Mouse (Mus musculus): ENCODE measurements around the gene Ncoa4. TPM values are rescaled to one million over a fixed set of nuclear protein-coding genes. Genes with fewer than 3 reads are reported as not detected.

Gene Ncoa4
- polyA plus RNA-seq, 1 experiment from 2014 or later: 289 TPM

DNA sequence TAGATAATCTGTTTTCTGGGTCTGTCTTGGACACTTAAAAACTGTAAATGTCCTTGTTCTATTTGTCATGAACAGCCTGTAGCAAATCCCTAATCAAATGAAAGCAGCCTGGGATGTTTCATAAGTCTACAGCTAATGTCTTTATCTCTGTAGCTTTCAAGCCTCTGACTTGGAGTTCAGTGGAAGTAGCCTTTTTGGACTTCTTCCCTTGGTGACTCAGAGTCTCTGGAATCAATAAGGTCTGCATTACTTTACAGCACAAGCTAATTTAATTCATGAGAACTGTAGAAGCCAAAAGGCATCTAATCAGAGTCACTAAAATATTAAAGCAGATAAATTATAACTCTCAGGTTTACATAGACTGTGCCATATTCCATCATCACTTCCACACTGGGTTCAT is 66.9 kb downstream of the Ncoa4 start:
- H3K36me3 ChIP-seq: peaks cover 14% of the 10 kb centered on the region
- H3K27me3 ChIP-seq (replicated peaks): no peaks in the 10 kb centered on the region
- no peaks in the 10 kb centered on the region for H3K4me1 ChIP-seq
- H3K27ac ChIP-seq: no peak overlapping the region
- no peak overlapping the region for H3K4me3 ChIP-seq
- no peak overlapping the region for H3K9ac ChIP-seq
- no peaks in the 10 kb centered on the region for H3K9me3 ChIP-seq (replicated peaks)
- no peak overlapping the region for H3K4me2 ChIP-seq
- ATAC-seq: no peak

DNA sequence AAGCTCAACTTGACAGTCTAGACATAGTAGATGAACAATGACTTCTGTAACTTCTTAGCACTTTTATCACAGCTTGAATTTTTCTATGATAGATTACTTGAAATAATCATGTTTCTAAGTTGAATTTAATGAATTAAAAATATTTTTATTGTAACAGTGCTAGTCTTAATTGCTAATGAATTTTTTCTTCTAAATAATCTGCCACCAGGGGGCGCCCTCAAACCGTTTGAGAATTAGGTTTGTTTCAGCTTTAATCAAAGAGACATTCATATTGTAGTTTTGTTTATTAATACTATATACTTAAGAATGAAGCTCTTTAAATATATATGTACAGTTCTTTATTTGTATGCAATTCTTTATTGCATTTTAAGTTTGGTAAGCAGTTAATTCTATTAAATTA is 69.3 kb downstream of the Ncoa4 start:
- H3K9ac ChIP-seq: no peak overlapping the region
- H3K4me3 ChIP-seq: no peak overlapping the region
- ATAC-seq: no peak
- 0% methylated on average over 2 of the region's 2 CpGs for WGBS (ENCODE audit: insufficient replicate concordance)
- H3K27ac ChIP-seq: no peak overlapping the region
- no peak overlapping the region for H3K4me2 ChIP-seq
- H3K4me1 ChIP-seq: no peaks in the 10 kb centered on the region
- H3K9me3 ChIP-seq (replicated peaks): no peaks in the 10 kb centered on the region
- peaks cover 14% of the 10 kb centered on the region for H3K36me3 ChIP-seq
- no peaks in the 10 kb centered on the region for H3K27me3 ChIP-seq (replicated peaks)

Other genes with a start within 250 kb of the Ncoa4 start
- 0.02 TPM in 1 of 2 replicates, not detected in the other for gene Galnt15, start 130.9 kb upstream of the Ncoa4 start, polyA plus RNA-seq (2016; fragmentation: Nextera tagmentation; extraction: Ambion mirVana)
- gene Oxnad1, start 74.5 kb upstream of the Ncoa4 start, polyA plus RNA-seq (2016; fragmentation: Nextera tagmentation; extraction: Ambion mirVana): 18.9 and 21.8 TPM in 2 replicates
- gene Dph3, start 74.1 kb upstream of the Ncoa4 start, polyA plus RNA-seq (2016; fragmentation: Nextera tagmentation; extraction: Ambion mirVana): 107 and 117 TPM in 2 replicates
- 0.36 and 0.50 TPM in 2 replicates for gene Msmb, start 17.8 kb upstream of the Ncoa4 start, polyA plus RNA-seq (2016; fragmentation: Nextera tagmentation; extraction: Ambion mirVana)
- 280 and 286 TPM in 2 replicates for gene Timm23, start 42.0 kb downstream of the Ncoa4 start, polyA plus RNA-seq (2016; fragmentation: Nextera tagmentation; extraction: Ambion mirVana)
- gene Parg, start 42.1 kb downstream of the Ncoa4 start, polyA plus RNA-seq (2016; fragmentation: Nextera tagmentation; extraction: Ambion mirVana): 22.7 and 26.1 TPM in 2 replicates
- 2.9 and 3.6 TPM in 2 replicates for gene Ogdhl, start 162.2 kb downstream of the Ncoa4 start, polyA plus RNA-seq (2016; fragmentation: Nextera tagmentation; extraction: Ambion mirVana)
- not detected in 2 replicates for gene 1700024G13Rik, start 228.5 kb downstream of the Ncoa4 start, polyA plus RNA-seq (2016; fragmentation: Nextera tagmentation; extraction: Ambion mirVana)